Comparison of ENCODE assay signal across 8 mouse cellular contexts in genomic region chr11:75655621-75656545, GRCm38 (mm10). TPM values are rescaled to one million over a fixed set of nuclear protein-coding genes. Genes with fewer than 3 reads are reported as not detected.
DNase-seq lines count a peak whose midpoint lies in the region; ATAC-seq and TF ChIP-seq lines count a peak whose summit lies in the region.

No protein-coding gene starts in this region.

- peak; percentile 58 for ATAC-seq in embryonic facial prominence, embryonic 14.5 days (ENCODE audit: low read depth)
- peak; percentile 58 for ATAC-seq in heart, embryonic 12.5 days (ENCODE audit: insufficient number of reproducible peaks, low FRiP score)
- peak; percentile 44 for ATAC-seq in kidney, embryonic 15.5 days (replicated peaks; ENCODE audit: low FRiP score)

- peak overlapping the region; percentile 81 for H3K4me3 ChIP-seq in embryonic facial prominence, embryonic 14.5 days (ENCODE audit: low read depth, low read length)
- peak overlapping the region; percentile 73 for H3K4me3 ChIP-seq in heart, embryonic 12.5 days
- peak overlapping the region; percentile 72 for H3K4me3 ChIP-seq in kidney, embryonic 15.5 days (replicated peaks)
- H3K4me3 ChIP-seq in lung, adult 2 months (replicated peaks; ENCODE audit: extremely low read depth, low read depth, low read length), result peak overlapping the region; percentile 93
- peak overlapping the region; percentile 73 for H3K4me3 ChIP-seq in olfactory bulb, adult 2 months (ENCODE audit: insufficient read depth, low read depth, low read length)

- TF ChIP-seq CTCF in lung, adult 2 months (IDR thresholded peaks at IDR 0.05; ENCODE audit: insufficient read depth, low read length), result no peak
- no peak for TF ChIP-seq CTCF in olfactory bulb, adult 2 months (IDR thresholded peaks at IDR 0.05; ENCODE audit: insufficient read depth, low read depth, low read length)

- peaks cover 37% of the 10 kb centered on the region for H3K4me1 ChIP-seq in embryonic facial prominence, embryonic 14.5 days (ENCODE audit: control insufficient read depth, insufficient read depth, low read length)
- peaks cover 49% of the 10 kb centered on the region for H3K4me1 ChIP-seq in heart, embryonic 12.5 days (replicated peaks)
- peaks cover 65% of the 10 kb centered on the region for H3K4me1 ChIP-seq in kidney, embryonic 15.5 days
- H3K4me1 ChIP-seq in lung, adult 2 months (ENCODE audit: control insufficient read depth, insufficient read depth, low read length), result peaks cover 34% of the 10 kb centered on the region
- H3K4me1 ChIP-seq in olfactory bulb, adult 2 months (ENCODE audit: control insufficient read depth, insufficient read depth, low read length), result peaks cover 50% of the 10 kb centered on the region

- no peaks in the 10 kb centered on the region for H3K9me3 ChIP-seq in embryonic facial prominence, embryonic 14.5 days (ENCODE audit: control insufficient read depth, low read length)
- H3K9me3 ChIP-seq in heart, embryonic 12.5 days (replicated peaks), result no peaks in the 10 kb centered on the region
- H3K9me3 ChIP-seq in kidney, embryonic 15.5 days (replicated peaks), result no peaks in the 10 kb centered on the region

- peak; percentile 46; the same call in 1 of the 2 replicates for TF ChIP-seq POLR2A in lung, adult 2 months (IDR thresholded peaks at IDR 0.05; ENCODE audit: borderline replicate concordance, extremely low read depth, low read depth, low read length)
- no peak for TF ChIP-seq POLR2A in olfactory bulb, adult 2 months (IDR thresholded peaks at IDR 0.05; ENCODE audit: insufficient read depth, low read depth, low read length)

- peak; percentile 67 to 70 for DNase-seq in B cell, adult 2 months
- DNase-seq in adrenal gland, postnatal 10 days, result peak; percentile 85
- peak; percentile 86 for DNase-seq in embryonic facial prominence, embryonic 14.5 days (ENCODE audit: low spot score)
- peak; percentile 90 for DNase-seq in lung, adult 2 months
- DNase-seq in thymus, adult 18-20 months, result peak; percentile 65 to 71

- H3K27me3 ChIP-seq in embryonic facial prominence, embryonic 14.5 days (replicated peaks; ENCODE audit: control insufficient read depth, insufficient read depth, low read length), result peaks cover 8% of the 10 kb centered on the region; the same call in 1 of the 2 replicates
- no peaks in the 10 kb centered on the region for H3K27me3 ChIP-seq in heart, embryonic 12.5 days (replicated peaks)
- no peaks in the 10 kb centered on the region for H3K27me3 ChIP-seq in kidney, embryonic 15.5 days

- 2% methylated on average over 45 of the region's 78 CpGs for WGBS in embryonic facial prominence, embryonic 14.5 days
- under 1% methylated on average over 76 of the region's 78 CpGs for WGBS in heart, embryonic 12.5 days
- under 1% methylated on average over 76 of the region's 78 CpGs for WGBS in kidney, embryonic 15.5 days
- WGBS in lung, adult 2 months, result under 1% methylated on average over 77 of the region's 78 CpGs
- WGBS in olfactory bulb, adult 2 months, result 2% methylated on average over 78 of the region's 78 CpGs

- peak overlapping the region; percentile 82 for H3K4me2 ChIP-seq in embryonic facial prominence, embryonic 14.5 days (ENCODE audit: low read depth, low read length)
- peak overlapping the region; percentile 83 for H3K4me2 ChIP-seq in heart, embryonic 12.5 days
- peak overlapping the region; percentile 90 for H3K4me2 ChIP-seq in kidney, embryonic 15.5 days

- peaks cover 30% of the 10 kb centered on the region; the same call in 1 of the 2 replicates for H3K36me3 ChIP-seq in embryonic facial prominence, embryonic 14.5 days (ENCODE audit: control insufficient read depth, insufficient read depth, low read length)
- H3K36me3 ChIP-seq in heart, embryonic 12.5 days, result peaks cover 37% of the 10 kb centered on the region
- peaks cover 32% of the 10 kb centered on the region for H3K36me3 ChIP-seq in kidney, embryonic 15.5 days

- H3K9ac ChIP-seq in embryonic facial prominence, embryonic 14.5 days (ENCODE audit: low read depth, low read length), result peak overlapping the region; percentile 85
- H3K9ac ChIP-seq in heart, embryonic 12.5 days, result peak overlapping the region; percentile 92
- H3K9ac ChIP-seq in kidney, embryonic 15.5 days, result peak overlapping the region; percentile 62

- peak overlapping the region; percentile 78 for H3K27ac ChIP-seq in embryonic facial prominence, embryonic 14.5 days (replicated peaks; ENCODE audit: low read depth, low read length)
- peak overlapping the region; percentile 91 for H3K27ac ChIP-seq in heart, embryonic 12.5 days (ENCODE audit: poor library complexity, severe bottlenecking)
- peak overlapping the region; percentile 96 for H3K27ac ChIP-seq in kidney, embryonic 15.5 days
- no peak overlapping the region for H3K27ac ChIP-seq in olfactory bulb, adult 2 months (ENCODE audit: insufficient read depth, low read depth, low read length)

RNA-seq across cellular contexts. Expression of gene Myo1c, which starts 5.6 kb away (rescaled TPM):
- total RNA-seq in adrenal gland, postnatal 10 days (2021), result 100 to 1,000 TPM; 128 to 132 TPM
- polyA plus RNA-seq in embryonic facial prominence, embryonic 14.5 days (2014; fragmentation: Nextera tagmentation; extraction: Ambion mirVana), result 45.5 and 49.7 TPM in 2 replicates
- 72.3 and 76.7 TPM in 2 replicates for polyA plus RNA-seq in heart, embryonic 12.5 days (2016; fragmentation: Nextera tagmentation; extraction: Ambion mirVana)
- polyA plus RNA-seq in kidney, embryonic 15.5 days (2015; fragmentation: Nextera tagmentation; extraction: Ambion mirVana), result 59.8 and 67.6 TPM in 2 replicates
- 216 and 256 TPM in 2 replicates for polyA plus RNA-seq in lung, adult 2 months (2012; rRNA removed)
- polyA plus RNA-seq in olfactory bulb, adult 2 months (2012; ENCODE audit: insufficient read depth, insufficient read length, low replicate concordance, missing spikeins), result not detected in 2 replicates

RNA-seq across cellular contexts. Expression of gene Crk, which starts 23.2 kb away (rescaled TPM):
- 10 to 100 TPM; 93.2 to 96.5 TPM for total RNA-seq in adrenal gland, postnatal 10 days (2021)
- 106 TPM in 2 replicates for polyA plus RNA-seq in embryonic facial prominence, embryonic 14.5 days (2014; fragmentation: Nextera tagmentation; extraction: Ambion mirVana)
- polyA plus RNA-seq in heart, embryonic 12.5 days (2016; fragmentation: Nextera tagmentation; extraction: Ambion mirVana), result 110 and 111 TPM in 2 replicates
- polyA plus RNA-seq in kidney, embryonic 15.5 days (2015; fragmentation: Nextera tagmentation; extraction: Ambion mirVana), result 119 and 131 TPM in 2 replicates
- 49.5 and 140 TPM in 2 replicates for polyA plus RNA-seq in lung, adult 2 months (2012; rRNA removed)
- not detected in 2 replicates for polyA plus RNA-seq in olfactory bulb, adult 2 months (2012; ENCODE audit: insufficient read depth, insufficient read length, low replicate concordance, missing spikeins)

RNA-seq across cellular contexts. Expression of gene Inpp5k, which starts 25.1 kb away (rescaled TPM):
- total RNA-seq in adrenal gland, postnatal 10 days (2021), result 10 to 100 TPM; 30.7 to 43.0 TPM
- 23.7 and 29.2 TPM in 2 replicates for polyA plus RNA-seq in embryonic facial prominence, embryonic 14.5 days (2014; fragmentation: Nextera tagmentation; extraction: Ambion mirVana)
- polyA plus RNA-seq in heart, embryonic 12.5 days (2016; fragmentation: Nextera tagmentation; extraction: Ambion mirVana), result 17.3 and 17.5 TPM in 2 replicates
- 26.6 and 28.7 TPM in 2 replicates for polyA plus RNA-seq in kidney, embryonic 15.5 days (2015; fragmentation: Nextera tagmentation; extraction: Ambion mirVana)
- 96.6 and 130 TPM in 2 replicates for polyA plus RNA-seq in lung, adult 2 months (2012; rRNA removed)
- polyA plus RNA-seq in olfactory bulb, adult 2 months (2012; ENCODE audit: insufficient read depth, insufficient read length, low replicate concordance, missing spikeins), result not detected in 2 replicates

Comparison
In these comparisons a context has a peak if more than half of its experiments do, and no peak if none do; other contexts are left out.
1. RNA of gene Crk, which starts 23.2 kb away (polyA plus RNA-seq): 119 to 131 TPM in kidney, embryonic 15.5 days, 110 to 111 TPM in heart, embryonic 12.5 days, 106 TPM in embryonic facial prominence, embryonic 14.5 days and 49.5 to 140 TPM in lung, adult 2 months; not detected in olfactory bulb, adult 2 months; every median in the first group is over 10 times any median in the second.
2. Peak in every context shown above with its lines, with median percentiles within 50 percentile points of each other: DNase-seq, ATAC-seq, H3K4me2 ChIP-seq, H3K4me3 ChIP-seq and H3K9ac ChIP-seq.